Mouse (Mus musculus): ENCODE measurements around the gene Plin5. TPM values are rescaled to one million over a fixed set of nuclear protein-coding genes. Genes with fewer than 3 reads are reported as not detected.
"Not testable (repeated sequence)": the region's sequence is repeated elsewhere in the genome, so short reads cannot be mapped to it uniquely, and the experiment has no call there.

The Plin5 gene
- polyA plus RNA-seq, 1 experiment from 2014 or later, result 1.2 TPM

- Histone ChIP-seq H3K4me2 (ENCODE audit: low read depth, low read length) (no peak overlapping the region), H3K27me3 (ENCODE audit: control insufficient read depth, insufficient read depth, low read length) (no peaks in the 10 kb centered on the region), H3K9ac (ENCODE audit: low read length) (no peak overlapping the region), H3K4me3 (replicated peaks; ENCODE audit: low read length) (no peak overlapping the region), H3K4me1 (ENCODE audit: control insufficient read depth, insufficient read depth, low read length) (no peaks in the 10 kb centered on the region; the same call in 1 of the 2 replicates), H3K36me3 (ENCODE audit: control insufficient read depth, insufficient read depth, low read length) (no peaks in the 10 kb centered on the region), H3K27ac (ENCODE audit: low read length) (no peak overlapping the region), H3K9me3 (replicated peaks; ENCODE audit: control insufficient read depth, low read length) (no peaks in the 10 kb centered on the region)
- no peak for ATAC-seq (ENCODE audit: insufficient read depth, low FRiP score)
- WGBS, result 78% methylated on average over 3 of the region's 3 CpGs
Measured at GRCm38 (mm10) chr17:56112743-56113142, 4.7 kb downstream of the Plin5 start.

- no peaks in the 10 kb centered on the region for H3K27me3 ChIP-seq (ENCODE audit: control insufficient read depth, insufficient read depth, low read length)
- 44% methylated on average over 5 of the region's 5 CpGs for WGBS
- no peaks in the 10 kb centered on the region for H3K36me3 ChIP-seq (ENCODE audit: control insufficient read depth, insufficient read depth, low read length)
- H3K4me2 ChIP-seq (ENCODE audit: low read depth, low read length), result no peak overlapping the region
- H3K4me1 ChIP-seq (ENCODE audit: control insufficient read depth, insufficient read depth, low read length), result no peaks in the 10 kb centered on the region; the same call in 1 of the 2 replicates
- H3K27ac ChIP-seq (ENCODE audit: low read length), result no peak overlapping the region
- H3K9me3 ChIP-seq (replicated peaks; ENCODE audit: control insufficient read depth, low read length), result no peaks in the 10 kb centered on the region
- H3K9ac ChIP-seq (ENCODE audit: low read length), result no peak overlapping the region
- 0 out of 2 replicates have a peak, but pooled peaks have one; percentile 9 for ATAC-seq (ENCODE audit: insufficient read depth, low FRiP score)
- H3K4me3 ChIP-seq (replicated peaks; ENCODE audit: low read length), result no peak overlapping the region
Measured at GRCm38 (mm10) chr17:56111864-56112263, 5.5 kb downstream of the Plin5 start.

- ATAC-seq (ENCODE audit: insufficient read depth, low FRiP score), result no peak
- Histone ChIP-seq H3K9ac (ENCODE audit: low read length) (no peak overlapping the region), H3K36me3 (ENCODE audit: control insufficient read depth, insufficient read depth, low read length) (no peaks in the 10 kb centered on the region), H3K4me1 (ENCODE audit: control insufficient read depth, insufficient read depth, low read length) (no peaks in the 10 kb centered on the region), H3K4me2 (ENCODE audit: low read depth, low read length) (no peak overlapping the region), H3K27ac (ENCODE audit: low read length) (no peak overlapping the region), H3K4me3 (replicated peaks; ENCODE audit: low read length) (no peak overlapping the region), H3K27me3 (ENCODE audit: control insufficient read depth, insufficient read depth, low read length) (no peaks in the 10 kb centered on the region), H3K9me3 (replicated peaks; ENCODE audit: control insufficient read depth, low read length) (no peaks in the 10 kb centered on the region)
- WGBS, result 52% methylated on average over 1 of the region's 1 CpGs
Measured at GRCm38 (mm10) chr17:56111021-56111420, 6.4 kb downstream of the Plin5 start.

GRCm38 (mm10) chr17:56110571-56110970 lies 6.8 kb downstream of the Plin5 start:
- H3K27ac ChIP-seq (ENCODE audit: low read length), result no peak overlapping the region
- H3K4me1 ChIP-seq (ENCODE audit: control insufficient read depth, insufficient read depth, low read length), result no peaks in the 10 kb centered on the region
- no peak overlapping the region for H3K9ac ChIP-seq (ENCODE audit: low read length)
- no peaks in the 10 kb centered on the region for H3K9me3 ChIP-seq (replicated peaks; ENCODE audit: control insufficient read depth, low read length)
- no peaks in the 10 kb centered on the region for H3K36me3 ChIP-seq (ENCODE audit: control insufficient read depth, insufficient read depth, low read length)
- 62% methylated on average over 4 of the region's 4 CpGs for whole genome bisulfite sequencing
- no peak overlapping the region for H3K4me2 ChIP-seq (ENCODE audit: low read depth, low read length)
- ATAC-seq (ENCODE audit: insufficient read depth, low FRiP score), result no peak
- no peaks in the 10 kb centered on the region for H3K27me3 ChIP-seq (ENCODE audit: control insufficient read depth, insufficient read depth, low read length)
- H3K4me3 ChIP-seq (replicated peaks; ENCODE audit: low read length), result no peak overlapping the region

- Histone ChIP-seq H3K27me3 (ENCODE audit: control insufficient read depth, insufficient read depth, low read length) (no peaks in the 10 kb centered on the region), H3K4me2 (ENCODE audit: low read depth, low read length) (no peak within 1 kb of the TSS), H3K4me3 (replicated peaks; ENCODE audit: low read length) (no peak within 1 kb of the TSS)
Measured at GRCm38 (mm10) chr17:56109219-56110051, 8.0 kb downstream of the Plin5 start, which contains the start of gene Plin4. Gene Plin4 (minus strand): TSS chr17:56109803.

GRCm38 (mm10) chr17:56108334-56109044 lies 8.9 kb downstream of the Plin5 start:
- ATAC-seq (ENCODE audit: insufficient read depth, low FRiP score), result no peak
- 75% methylated on average over 6 of the region's 6 CpGs for WGBS
- H3K4me2 ChIP-seq (ENCODE audit: low read depth, low read length), result no peak overlapping the region

More at GRCm38 (mm10) chr17:56109219-56110051, 8.0 kb downstream of the Plin5 start, which contains the start of gene Plin4:
- Histone ChIP-seq H3K9me3 (replicated peaks; ENCODE audit: control insufficient read depth, low read length) (no peaks in the 10 kb centered on the region), H3K27ac (ENCODE audit: low read length) (no peak within 1 kb of the TSS; the same call in 1 of the 2 replicates), H3K4me1 (ENCODE audit: control insufficient read depth, insufficient read depth, low read length) (no peaks in the 10 kb centered on the region), H3K9ac (ENCODE audit: low read length) (peak within 1 kb of the TSS; percentile 26), H3K36me3 (ENCODE audit: control insufficient read depth, insufficient read depth, low read length) (no peaks in the 10 kb centered on the region)
- WGBS, result 56% methylated on average over 10 of the region's 10 CpGs
- peak; percentile 52; the same call in 1 of the 2 replicates for ATAC-seq (ENCODE audit: insufficient read depth, low FRiP score)

GRCm38 (mm10) chr17:56107736-56108135 lies 9.7 kb downstream of the Plin5 start:
- H3K27me3 ChIP-seq (ENCODE audit: control insufficient read depth, insufficient read depth, low read length), result no peaks in the 10 kb centered on the region
- H3K9ac ChIP-seq (ENCODE audit: low read length), result no peak overlapping the region
- H3K4me1 ChIP-seq (ENCODE audit: control insufficient read depth, insufficient read depth, low read length), result no peaks in the 10 kb centered on the region
- no peak overlapping the region for H3K27ac ChIP-seq (ENCODE audit: low read length)
- 69% methylated on average over 2 of the region's 2 CpGs for WGBS
- no peak overlapping the region for H3K4me2 ChIP-seq (ENCODE audit: low read depth, low read length)
- H3K9me3 ChIP-seq (replicated peaks; ENCODE audit: control insufficient read depth, low read length), result no peaks in the 10 kb centered on the region
- no peak for ATAC-seq (ENCODE audit: insufficient read depth, low FRiP score)
- no peak overlapping the region for H3K4me3 ChIP-seq (replicated peaks; ENCODE audit: low read length)
- no peaks in the 10 kb centered on the region for H3K36me3 ChIP-seq (ENCODE audit: control insufficient read depth, insufficient read depth, low read length)

More at GRCm38 (mm10) chr17:56108334-56109044, 8.9 kb downstream of the Plin5 start:
- Histone ChIP-seq H3K4me3 (replicated peaks; ENCODE audit: low read length) (no peak overlapping the region), H3K9ac (ENCODE audit: low read length) (peak overlapping the region; percentile 26; the same call in 1 of the 2 replicates), H3K4me1 (ENCODE audit: control insufficient read depth, insufficient read depth, low read length) (no peaks in the 10 kb centered on the region), H3K36me3 (ENCODE audit: control insufficient read depth, insufficient read depth, low read length) (no peaks in the 10 kb centered on the region), H3K27ac (ENCODE audit: low read length) (no peak overlapping the region), H3K9me3 (replicated peaks; ENCODE audit: control insufficient read depth, low read length) (no peaks in the 10 kb centered on the region), H3K27me3 (ENCODE audit: control insufficient read depth, insufficient read depth, low read length) (no peaks in the 10 kb centered on the region)

- Histone ChIP-seq H3K9me3 (replicated peaks; ENCODE audit: control insufficient read depth, low read length) (no peaks in the 10 kb centered on the region), H3K4me1 (ENCODE audit: control insufficient read depth, insufficient read depth, low read length) (no peaks in the 10 kb centered on the region), H3K9ac (ENCODE audit: low read length) (no peak overlapping the region), H3K4me2 (ENCODE audit: low read depth, low read length) (no peak overlapping the region), H3K36me3 (ENCODE audit: control insufficient read depth, insufficient read depth, low read length) (no peaks in the 10 kb centered on the region), H3K4me3 (replicated peaks; ENCODE audit: low read length) (no peak overlapping the region), H3K27ac (ENCODE audit: low read length) (no peak overlapping the region), H3K27me3 (ENCODE audit: control insufficient read depth, insufficient read depth, low read length) (no peaks in the 10 kb centered on the region)
- 74% methylated on average over 4 of the region's 4 CpGs for WGBS
- no peak for ATAC-seq (ENCODE audit: insufficient read depth, low FRiP score)
Measured at GRCm38 (mm10) chr17:56106981-56107380, 10.4 kb downstream of the Plin5 start.

- not testable (repeated sequence) for H3K4me2 ChIP-seq (ENCODE audit: low read depth, low read length); H3K9me3 ChIP-seq (replicated peaks; ENCODE audit: control insufficient read depth, low read length); ATAC-seq (ENCODE audit: insufficient read depth, low FRiP score); H3K36me3 ChIP-seq (ENCODE audit: control insufficient read depth, insufficient read depth, low read length); H3K27me3 ChIP-seq (ENCODE audit: control insufficient read depth, insufficient read depth, low read length); H3K4me1 ChIP-seq (ENCODE audit: control insufficient read depth, insufficient read depth, low read length); H3K27ac ChIP-seq (ENCODE audit: low read length); H3K9ac ChIP-seq (ENCODE audit: low read length); H3K4me3 ChIP-seq (replicated peaks; ENCODE audit: low read length)
- 96% methylated on average over 4 of the region's 4 CpGs for WGBS
Measured at GRCm38 (mm10) chr17:56106436-56106835, 11.0 kb downstream of the Plin5 start.
